Mouse (Mus musculus) thymus, postnatal 0 days (tissue): Measurements from ENCODE around the gene Exoc3l4. TPM values are rescaled to one million over a fixed set of nuclear protein-coding genes. Genes with fewer than 3 reads are reported as not detected.

ENCODE experiments used
- DNase-seq: peaks from one replicate; pipeline ENCODE4 v3.0.0-alpha.2; 2015; ENCODE audit warnings: low spot score
- polyA plus RNA-seq: library from polyadenylated mRNA; unstranded; fragments of >200 nt; fragmentation: Nextera tagmentation; extraction: Ambion mirVana; gene quantifications from 2 replicates; pipeline ENCODE4 v1.2.1, GENCODE M21; 2015

The Exoc3l4 gene
- polyA plus RNA-seq, 1 experiment from 2014 or later, result 25.3 TPM

- no peak for DNase-seq
Measured at GRCm38 (mm10) chr12:111411631-111412355, 5.0 kb upstream of the Exoc3l4 start.

GRCm38 (mm10) chr12:111412581-111413284, 4.1 kb upstream of the Exoc3l4 start:
- DNase-seq, result no peak

GRCm38 (mm10) chr12:111413300-111413699, 3.5 kb upstream of the Exoc3l4 start:
- peak; percentile 79 for DNase-seq

- no peak for DNase-seq
Measured at GRCm38 (mm10) chr12:111419918-111420317, 3.1 kb downstream of the Exoc3l4 start.

GRCm38 (mm10) chr12:111420946-111421709, 4.3 kb downstream of the Exoc3l4 start:
- no peak for DNase-seq

GRCm38 (mm10) chr12:111422852-111423251, 6.0 kb downstream of the Exoc3l4 start:
- no peak for DNase-seq

- no peak for DNase-seq
Measured at GRCm38 (mm10) chr12:111423570-111424129, 6.8 kb downstream of the Exoc3l4 start.

- DNase-seq, result no peak
Measured at GRCm38 (mm10) chr12:111424547-111424946, 7.7 kb downstream of the Exoc3l4 start.

GRCm38 (mm10) chr12:111425258-111425657, 8.4 kb downstream of the Exoc3l4 start:
- DNase-seq, result peak; percentile 66

GRCm38 (mm10) chr12:111425789-111426460, 9.1 kb downstream of the Exoc3l4 start:
- peak; percentile 82 for DNase-seq

GRCm38 (mm10) chr12:111427438-111428113, 10.8 kb downstream of the Exoc3l4 start:
- no peak for DNase-seq

- DNase-seq, result no peak
Measured at GRCm38 (mm10) chr12:111428364-111428763, 11.5 kb downstream of the Exoc3l4 start.

- peak; percentile 57 for DNase-seq
Measured at GRCm38 (mm10) chr12:111428961-111429911, 12.4 kb downstream of the Exoc3l4 start.

GRCm38 (mm10) chr12:111430049-111430867, 13.4 kb downstream of the Exoc3l4 start:
- no peak for DNase-seq

- DNase-seq, result no peak
Measured at GRCm38 (mm10) chr12:111430868-111431817, 14.3 kb downstream of the Exoc3l4 start.

GRCm38 (mm10) chr12:111432097-111432496, 15.3 kb downstream of the Exoc3l4 start:
- DNase-seq, result no peak

GRCm38 (mm10) chr12:111432751-111433331, 16.0 kb downstream of the Exoc3l4 start:
- DNase-seq, result no peak
